Mouse (Mus musculus) MEL (cell line): Measurements from ENCODE around the gene Hmx3. TPM values are rescaled to one million over a fixed set of nuclear protein-coding genes. Genes with fewer than 3 reads are reported as not detected.

Experiments used
- DNase-seq: peaks from one replicate; pipeline ENCODE4 v3.0.0; 2011; ENCODE audit warnings: low read depth, low spot score
- H3K27ac ChIP-seq: 2 replicates; pipeline ENCODE4 v1.5.1; 2012; ENCODE audit warnings: low read depth, mild to moderate bottlenecking, control low read depth, low read length, moderate library complexity; ENCODE audit not compliant: control insufficient read depth
- H3K27me3 ChIP-seq, 2 experiments: fragments of 150-350 bp in 1 of 2; sonication (generic) in 1 of 2; 2 replicates each; pipeline ENCODE4 v1.6.1; 2012; ENCODE audit warnings: low read length in 2 of 2, mild to moderate bottlenecking in 2 of 2, improper control_type of control experiment in 1 of 2, moderate library complexity in 1 of 2; ENCODE audit not compliant: insufficient read depth in 2 of 2, control insufficient read depth in 1 of 2
- H3K36me3 ChIP-seq, 2 experiments: 2 replicates each; pipeline ENCODE4 v1.6.1; 2012 to 2014; ENCODE audit warnings: low read length in 2 of 2, improper control_type of control experiment in 1 of 2, inconsistent platforms in 1 of 2, mild to moderate bottlenecking in 1 of 2; ENCODE audit not compliant: insufficient read depth in 2 of 2, control insufficient read depth in 1 of 2
- H3K4me1 ChIP-seq, 2 experiments: fragments of 150-350 bp in 1 of 2; sonication (generic) in 1 of 2; 2 replicates each; pipeline ENCODE4 v1.6.1; 2012; ENCODE audit warnings: low read length in 2 of 2, improper control_type of control experiment in 1 of 2, mild to moderate bottlenecking in 1 of 2; ENCODE audit not compliant: insufficient read depth in 2 of 2, control insufficient read depth in 1 of 2
- H3K4me3 ChIP-seq, 2 experiments: fragments of 150-350 bp in 1 of 2; sonication (generic) in 1 of 2; 2 replicates each; pipeline ENCODE4 v1.5.1; 2012; ENCODE audit warnings: low read depth in 2 of 2, low read length in 2 of 2, mild to moderate bottlenecking in 2 of 2, moderate library complexity in 2 of 2, control low read depth in 1 of 2, improper control_type of control experiment in 1 of 2; ENCODE audit not compliant: control insufficient read depth in 1 of 2, insufficient read depth in 1 of 2
- H3K79me2 ChIP-seq: 2 replicates; pipeline ENCODE4 v1.6.1; 2012; ENCODE audit warnings: mild to moderate bottlenecking, low read length, moderate library complexity; ENCODE audit not compliant: control insufficient read depth, poor library complexity, insufficient read depth
- H3K9ac ChIP-seq: 2 replicates; pipeline ENCODE4 v1.6.1; 2012; ENCODE audit warnings: low read depth, mild to moderate bottlenecking, control low read depth, low read length, moderate library complexity; ENCODE audit not compliant: control insufficient read depth, poor library complexity, severe bottlenecking
- H3K9me3 ChIP-seq: fragments of 150-350 bp; sonication (generic); replicated peaks from 2 replicates; pipeline ENCODE4 v1.6.1; 2012; ENCODE audit warnings: mild to moderate bottlenecking, low read length, improper control_type of control experiment, moderate library complexity; ENCODE audit not compliant: insufficient read depth
- BHLHE40 ChIP-seq: IDR thresholded peaks from 2 replicates; pipeline ENCODE4 v1.6.1; 2012; ENCODE audit warnings: low read depth, mild to moderate bottlenecking, inconsistent platforms, low read length, improper control_type of control experiment, borderline replicate concordance
- CTCF ChIP-seq, 3 experiments: IDR thresholded peaks in 2 of 3; conservative IDR thresholded peaks in 1 of 3; 2 replicates each; pipeline ENCODE4 v1.5.1; 2011 to 2012; ENCODE audit warnings: low read length in 3 of 3, low read depth in 2 of 3, mild to moderate bottlenecking in 2 of 3, improper control_type of control experiment in 1 of 3, inconsistent platforms in 1 of 3, mixed read lengths in 1 of 3, moderate library complexity in 1 of 3; ENCODE audit not compliant: control insufficient read depth in 1 of 3, insufficient read depth in 1 of 3, poor library complexity in 1 of 3, severe bottlenecking in 1 of 3
- ELF1 ChIP-seq: IDR thresholded peaks from 2 replicates; pipeline ENCODE4 v1.6.1; 2014; ENCODE audit warnings: low read depth, mild to moderate bottlenecking, inconsistent platforms, low read length, improper control_type of control experiment, moderate library complexity
- EP300 ChIP-seq, 2 experiments: IDR thresholded peaks; 2 replicates each; pipeline ENCODE4 v1.6.1; 2011; ENCODE audit warnings: improper control_type of control experiment in 2 of 2, low read length in 2 of 2, low read depth in 1 of 2, mild to moderate bottlenecking in 1 of 2
- GATA1 ChIP-seq: IDR thresholded peaks from 2 replicates; pipeline ENCODE4 v1.6.1; 2011; ENCODE audit warnings: low read depth, low read length, improper control_type of control experiment
- HCFC1 ChIP-seq: IDR thresholded peaks from 2 replicates; pipeline ENCODE4 v1.6.1; 2012; ENCODE audit warnings: low read depth, mild to moderate bottlenecking, inconsistent platforms, low read length, improper control_type of control experiment, moderate library complexity
- MAFK ChIP-seq: IDR thresholded peaks from 2 replicates; pipeline ENCODE4 v1.6.1; 2011; ENCODE audit warnings: low read depth, mild to moderate bottlenecking, low read length, improper control_type of control experiment, borderline replicate concordance
- MAX ChIP-seq: IDR thresholded peaks from 2 replicates; pipeline ENCODE4 v1.6.1; 2011; ENCODE audit warnings: low read length, improper control_type of control experiment
- MAZ ChIP-seq: IDR thresholded peaks from 2 replicates; pipeline ENCODE4 v1.6.1; 2012; ENCODE audit warnings: low read depth, mild to moderate bottlenecking, inconsistent platforms, low read length, improper control_type of control experiment
- MXI1 ChIP-seq: IDR thresholded peaks from 2 replicates; pipeline ENCODE4 v1.6.1; 2011; ENCODE audit warnings: mild to moderate bottlenecking, low read depth, low read length, improper control_type of control experiment
- MYC ChIP-seq: IDR thresholded peaks from 2 replicates; pipeline ENCODE4 v1.6.1; 2011; ENCODE audit warnings: low read depth, mild to moderate bottlenecking, low read length, improper control_type of control experiment, moderate library complexity
- NELFE ChIP-seq: IDR thresholded peaks from 2 replicates; pipeline ENCODE4 v1.6.1; 2011; ENCODE audit warnings: low read depth, low read length, improper control_type of control experiment
- NRF1 ChIP-seq: IDR thresholded peaks from 2 replicates; pipeline ENCODE4 v1.6.1; 2014; ENCODE audit warnings: low read depth, mild to moderate bottlenecking, inconsistent platforms, low read length, improper control_type of control experiment, moderate library complexity; ENCODE audit not compliant: poor library complexity, insufficient read depth, severe bottlenecking
- POLR2A ChIP-seq, 2 experiments: IDR thresholded peaks; 2 replicates each; pipeline ENCODE4 v1.6.1; 2011 to 2012; ENCODE audit warnings: low read length in 2 of 2, mild to moderate bottlenecking in 2 of 2, control low read depth in 1 of 2, improper control_type of control experiment in 1 of 2, low read depth in 1 of 2, moderate library complexity in 1 of 2; ENCODE audit not compliant: control insufficient read depth in 1 of 2, insufficient read depth in 1 of 2, poor library complexity in 1 of 2
- POLR2AphosphoS5 ChIP-seq: IDR thresholded peaks from 2 replicates; pipeline ENCODE4 v1.6.1; 2012; ENCODE audit warnings: low read depth, borderline replicate concordance, mild to moderate bottlenecking, inconsistent platforms, low read length, moderate library complexity, mixed read lengths
- RCOR1 ChIP-seq: IDR thresholded peaks from 2 replicates; pipeline ENCODE4 v1.6.1; 2012; ENCODE audit warnings: low read depth, mild to moderate bottlenecking, inconsistent platforms, low read length, improper control_type of control experiment
- SMC3 ChIP-seq: IDR thresholded peaks from 2 replicates; pipeline ENCODE4 v1.6.1; 2011; ENCODE audit warnings: low read depth, low read length, improper control_type of control experiment
- TBP ChIP-seq: IDR thresholded peaks from 2 replicates; pipeline ENCODE4 v1.8.0; 2011; ENCODE audit warnings: low read depth, low read length, improper control_type of control experiment
- TCF12 ChIP-seq: IDR thresholded peaks from 2 replicates; pipeline ENCODE4 v1.6.1; 2014; ENCODE audit warnings: low read depth, mild to moderate bottlenecking, inconsistent platforms, low read length, improper control_type of control experiment, moderate library complexity
- UBTF ChIP-seq: IDR thresholded peaks from 2 replicates; pipeline ENCODE4 v1.6.1; 2012; ENCODE audit warnings: low read depth, mild to moderate bottlenecking, inconsistent platforms, low read length, improper control_type of control experiment, moderate library complexity, borderline replicate concordance; ENCODE audit not compliant: insufficient read depth
- USF1 ChIP-seq: IDR thresholded peaks from 2 replicates; pipeline ENCODE4 v1.6.1; 2014; ENCODE audit warnings: low read depth, mild to moderate bottlenecking, inconsistent platforms, low read length, improper control_type of control experiment, moderate library complexity
- ZMIZ1 ChIP-seq: IDR thresholded peaks from 2 replicates; pipeline ENCODE4 v1.6.1; 2012; ENCODE audit warnings: low read depth, mild to moderate bottlenecking, inconsistent platforms, low read length, improper control_type of control experiment, moderate library complexity
- polyA plus RNA-seq, 2 experiments: library from polyadenylated mRNA; stranded (reverse) in 1 of 2; unstranded in 1 of 2; fragments of >175 nt in 1 of 2; fragments of >200 nt in 1 of 2; gene quantifications; 2 replicates each; pipeline versions ENCODE4 v1.2.1 to v1.2.4; 2012; ENCODE audit warnings: low replicate concordance in 2 of 2, low read depth in 1 of 2; ENCODE audit not compliant: insufficient read length in 2 of 2, insufficient read depth in 1 of 2, missing spikeins in 1 of 2
- total RNA-seq: library from RNA; depleted of rRNA; stranded (reverse); fragments of 300-350 nt; gene quantifications from 2 replicates; pipeline ENCODE4 v1.2.3, GENCODE M21; 2012

Gene Hmx3
- total and polyA plus RNA-seq, 3 experiments: not detected

DNA sequence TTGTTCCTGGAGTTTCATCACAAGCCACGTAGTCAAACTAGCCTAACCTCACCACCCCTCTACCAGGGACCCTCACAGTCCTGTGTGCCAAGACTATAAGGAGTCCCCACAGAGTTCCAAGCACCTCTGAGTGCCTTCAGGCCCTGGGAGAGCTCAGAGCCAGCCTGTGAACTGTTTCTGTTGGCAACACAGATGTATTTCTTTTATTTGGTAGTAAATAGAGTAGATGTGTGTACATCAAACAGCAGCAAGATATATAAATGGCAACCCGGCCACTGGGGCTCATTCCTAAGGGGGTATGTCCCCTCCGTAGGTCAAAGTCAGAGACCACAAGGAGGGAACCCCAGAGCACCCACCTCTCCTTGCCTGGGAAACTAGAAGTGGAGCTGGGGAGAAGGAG is 5.8 kb downstream of the Hmx3 start, which contains the start of gene Hmx2:
TSS of gene Hmx2 (plus strand) at position 301 of the 400 bp plus-strand sequence.
- Histone ChIP-seq H3K4me1 (peaks cover 0 to 3% of the 10 kb centered on the region in 2 experiments; a peak in 1 of 4 replicates), H3K9ac (no peak within 1 kb of the TSS), H3K4me3 (no peak within 1 kb of the TSS), H3K27ac (no peak within 1 kb of the TSS), H3K27me3 (no peaks in the 10 kb centered on the region), H3K36me3 (no peaks in the 10 kb centered on the region), H3K9me3 (no peaks in the 10 kb centered on the region), H3K79me2 (no peaks in the 10 kb centered on the region)
- TF ChIP-seq TBP (no peak), MAZ (no peak), MYC (no peak), ELF1 (no peak), MXI1 (no peak), MAX (no peak), SMC3 (no peak)
- no peak for DNase-seq

DNA sequence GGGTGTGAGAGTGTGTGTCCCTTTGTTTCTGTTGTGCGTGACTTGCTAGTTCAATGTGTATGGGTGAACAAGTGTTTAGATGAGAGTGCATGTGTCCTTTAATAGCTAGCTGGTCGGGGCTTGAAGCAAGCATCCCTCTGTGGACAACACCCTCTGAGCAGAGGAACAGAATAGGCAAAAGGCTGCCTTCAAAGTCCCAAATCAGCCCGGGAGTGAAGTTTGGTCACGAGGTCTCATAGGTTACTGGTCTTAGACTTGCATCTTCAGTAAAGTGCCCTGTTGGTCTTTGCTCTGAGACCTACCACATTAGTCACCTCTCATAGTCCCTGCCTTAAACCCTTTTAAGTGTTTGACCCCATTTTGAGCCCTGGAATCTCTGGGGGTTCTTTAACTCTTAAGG is 8.8 kb downstream of the Hmx3 start:
- Histone ChIP-seq H3K79me2 (peaks cover 5% of the 10 kb centered on the region; the same call in 1 of the 2 replicates), H3K9me3 (no peaks in the 10 kb centered on the region), H3K36me3 (no peaks in the 10 kb centered on the region), H3K27me3 (no peaks in the 10 kb centered on the region), H3K27ac (no peak overlapping the region), H3K4me1 (peaks cover 0 to 3% of the 10 kb centered on the region in 2 experiments; a peak in 1 of 4 replicates), H3K9ac (no peak overlapping the region), H3K4me3 (no peak overlapping the region)
- DNase-seq: no peak
- no peak for TF ChIP-seq USF1
- no peak for TF ChIP-seq EP300 (IDR thresholded peaks at IDR 0.05; ENCODE audit: low read depth in 1 of 2, low read length in 2 of 2)
- TF ChIP-seq GATA1: no peak
- TF ChIP-seq POLR2AphosphoS5: no peak
- TF ChIP-seq MAFK: no peak
- no peak for TF ChIP-seq UBTF
- TF ChIP-seq NRF1: no peak
- no peak for TF ChIP-seq RCOR1
- TF ChIP-seq ZMIZ1: no peak
- no peak for TF ChIP-seq POLR2A (IDR thresholded peaks at IDR 0.05; ENCODE audit: control insufficient read depth in 1 of 2, insufficient read depth in 1 of 2, low read depth in 1 of 2, low read length in 2 of 2, poor library complexity in 1 of 2)
- TF ChIP-seq BHLHE40: no peak
- TF ChIP-seq TBP: no peak
- no peak for TF ChIP-seq NELFE
- no peak for TF ChIP-seq ELF1
- TF ChIP-seq HCFC1: no peak
- no peak for TF ChIP-seq TCF12
- TF ChIP-seq CTCF (IDR thresholded peaks at IDR 0.05 in 2 of 3, conservative IDR thresholded peaks at IDR 0.05 in 1 of 3; ENCODE audit: control insufficient read depth in 1 of 3, insufficient read depth in 1 of 3, low read depth in 2 of 3, low read length in 3 of 3, poor library complexity in 1 of 3, severe bottlenecking in 1 of 3): no peak
